1 mouse cellular context compared by ENCODE assay signal in the genomic region with DNA sequence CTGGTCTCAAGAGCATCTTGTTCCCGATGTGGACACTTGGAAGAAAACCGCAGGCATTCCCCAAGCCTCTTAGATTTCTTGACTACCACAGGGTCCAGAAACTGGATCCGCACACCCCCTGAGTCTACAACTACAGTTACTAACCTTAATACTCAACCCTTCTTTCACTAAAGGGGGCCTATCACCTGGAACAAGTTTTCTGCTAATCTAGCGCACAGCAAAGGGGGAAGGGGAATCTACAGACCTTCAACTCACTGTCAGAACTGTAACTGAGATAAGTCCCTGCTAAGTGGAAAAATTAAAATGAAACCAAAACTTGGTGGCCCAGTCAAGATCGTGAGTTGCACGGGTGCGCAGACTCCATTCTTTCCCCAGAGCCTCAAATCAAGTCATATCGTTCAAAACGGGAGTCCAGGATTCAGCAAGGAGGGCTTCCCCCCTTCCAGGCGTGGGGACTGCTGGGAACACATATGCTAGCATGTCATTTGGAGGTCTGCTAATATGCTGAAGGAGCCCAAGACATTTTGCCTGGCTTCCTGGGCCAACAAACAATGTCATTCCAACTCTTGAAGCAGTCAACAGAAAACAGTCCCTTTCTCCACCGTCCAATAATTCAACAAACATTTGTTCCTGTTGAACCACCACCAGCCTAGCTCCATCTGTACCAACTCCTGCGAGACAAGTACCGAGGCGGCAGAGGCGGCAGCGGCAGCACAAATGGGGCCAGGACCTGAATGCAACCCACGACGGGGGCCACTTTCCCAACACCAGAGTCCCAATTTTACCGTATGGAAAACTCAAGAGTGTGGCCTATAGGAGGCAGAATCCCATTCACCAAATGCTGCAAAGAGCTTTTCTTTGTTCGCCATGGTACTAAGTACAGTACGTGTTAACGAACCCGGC.
TF ChIP-seq lines count a peak whose summit lies in the region.

No protein-coding gene starts in this region.

TF ChIP-seq in MEL, 35 proteins besides CTCF, POLR2A, EP300 and RAD21:
- TF ChIP-seq HCFC1 (IDR thresholded peaks at IDR 0.05; ENCODE audit: low read depth, low read length) (0 out of 2 replicates have a peak, but pooled peaks have one; percentile 8), MYC (IDR thresholded peaks at IDR 0.05; ENCODE audit: low read depth, low read length) (0 out of 2 replicates have a peak, but pooled peaks have one; percentile 16), MXI1 (IDR thresholded peaks at IDR 0.05; ENCODE audit: low read depth, low read length) (peak; percentile 55; the same call in 1 of the 2 replicates), SIN3A (IDR thresholded peaks at IDR 0.05; ENCODE audit: low read length) (peak; percentile 88), GATA1 (IDR thresholded peaks at IDR 0.05; ENCODE audit: low read depth, low read length) (peak; percentile 60), NRF1 (IDR thresholded peaks at IDR 0.05; ENCODE audit: insufficient read depth, low read depth, low read length, poor library complexity, severe bottlenecking) (peak; percentile 62), ETS1 (IDR thresholded peaks at IDR 0.05; ENCODE audit: low read depth, low read length) (peak; percentile 87), SMC3 (IDR thresholded peaks at IDR 0.05; ENCODE audit: low read depth, low read length) (no peak), TBP (IDR thresholded peaks at IDR 0.05; ENCODE audit: low read depth, low read length) (no peak), ZNF384 (IDR thresholded peaks at IDR 0.05; ENCODE audit: low read depth, low read length) (no peak), USF2 (IDR thresholded peaks at IDR 0.05; ENCODE audit: borderline replicate concordance in 1 of 2, insufficient read depth in 1 of 2, low read depth in 1 of 2, low read length in 2 of 2) (no peak)
